42 mouse cellular contexts compared by ENCODE assay signal in genomic region chr11:79329585-79329984, GRCm38 (mm10). TPM values are rescaled to one million over a fixed set of nuclear protein-coding genes. Genes with fewer than 3 reads are reported as not detected.
"Had no signal": no experiment of that assay in that cellular context is flagged by ENCODE, and none has a peak within 500 bp of the region (broad histone marks: within the 10 kb centered on the region; RNA-seq: fewer than 3 reads in every experiment).

No protein-coding gene starts in this region.

- H3K36me3 ChIP-seq: limb, embryonic 10.5 days; limb, embryonic 12.5 days; limb, embryonic 13.5 days; limb, embryonic 15.5 days; liver, embryonic 12.5 days; liver, embryonic 13.5 days; liver, embryonic 15.5 days; lung, embryonic 15.5 days; midbrain, embryonic 10.5 days; midbrain, embryonic 12.5 days; midbrain, embryonic 13.5 days; midbrain, embryonic 15.5 days; neural tube, embryonic 12.5 days had no signal

- H3K9ac ChIP-seq: limb, embryonic 12.5 days; limb, embryonic 13.5 days; limb, embryonic 15.5 days; liver, embryonic 12.5 days; liver, embryonic 13.5 days; liver, embryonic 14.5 days; liver, embryonic 15.5 days; lung, embryonic 14.5 days; lung, embryonic 15.5 days; midbrain, embryonic 12.5 days; midbrain, embryonic 13.5 days; midbrain, embryonic 15.5 days; neural tube, embryonic 12.5 days had no signal

- DNase-seq: left cerebral cortex, postnatal 4 days; liver; liver, embryonic 13.5 days; lung, adult 18-20 months; lung, adult 2 months; lung, embryonic 14.5 days; lung, postnatal 10 days; lung, postnatal 14 days; lung, postnatal 36 days; lung, postnatal 4 days; midbrain, embryonic 14.5 days had no signal

- H3K4me3 ChIP-seq: left cerebral cortex, adult 2 months; limb, embryonic 10.5 days; limb, embryonic 12.5 days; limb, embryonic 13.5 days; limb, embryonic 15.5 days; liver, embryonic 12.5 days; liver, embryonic 13.5 days; liver, embryonic 15.5 days; lung, embryonic 15.5 days; megakaryocyte, embryonic 14.5 days; midbrain, embryonic 10.5 days; midbrain, embryonic 12.5 days; midbrain, embryonic 13.5 days; midbrain, embryonic 15.5 days; myocyte; neural tube, embryonic 12.5 days had no signal

- H3K4me1 ChIP-seq: limb, embryonic 15.5 days; liver, embryonic 12.5 days; liver, embryonic 15.5 days; midbrain, embryonic 13.5 days; midbrain, embryonic 15.5 days; neural tube, embryonic 12.5 days had no signal

- H3K27ac ChIP-seq: left cerebral cortex, adult 2 months; limb, embryonic 10.5 days; limb, embryonic 12.5 days; limb, embryonic 15.5 days; liver, embryonic 12.5 days; liver, embryonic 13.5 days; liver, embryonic 14.5 days; liver, embryonic 15.5 days; lung, embryonic 15.5 days; macrophage; midbrain, embryonic 10.5 days; midbrain, embryonic 12.5 days; midbrain, embryonic 13.5 days; midbrain, embryonic 15.5 days; neural tube, embryonic 12.5 days had no signal

- H3K9me3 ChIP-seq: limb, embryonic 10.5 days; limb, embryonic 12.5 days; limb, embryonic 13.5 days; limb, embryonic 15.5 days; liver, embryonic 12.5 days; liver, embryonic 13.5 days; liver, embryonic 15.5 days; lung, embryonic 15.5 days; megakaryocyte, embryonic 14.5 days; midbrain, embryonic 10.5 days; midbrain, embryonic 12.5 days; midbrain, embryonic 13.5 days; midbrain, embryonic 15.5 days; neural tube, embryonic 12.5 days had no signal

- ATAC-seq: liver, embryonic 12.5 days; lung, postnatal 0 days; midbrain, embryonic 13.5 days; midbrain, embryonic 15.5 days; midbrain, embryonic 16.5 days had no signal

- H3K27me3 ChIP-seq: limb, embryonic 12.5 days; limb, embryonic 13.5 days; limb, embryonic 15.5 days; liver, embryonic 12.5 days; liver, embryonic 15.5 days; lung, embryonic 15.5 days; midbrain, embryonic 12.5 days; midbrain, embryonic 13.5 days; midbrain, embryonic 15.5 days; neural tube, embryonic 12.5 days had no signal

- H3K4me2 ChIP-seq: limb, embryonic 12.5 days; limb, embryonic 13.5 days; limb, embryonic 15.5 days; liver, embryonic 11.5 days; liver, embryonic 12.5 days; liver, embryonic 13.5 days; liver, embryonic 15.5 days; lung, embryonic 14.5 days; lung, embryonic 15.5 days; midbrain, embryonic 11.5 days; midbrain, embryonic 12.5 days; midbrain, embryonic 13.5 days; midbrain, embryonic 15.5 days; neural tube, embryonic 12.5 days had no signal

RNA-seq across cellular contexts. Expression of gene Gm9964, which starts 32.9 kb away (rescaled TPM):
- total RNA-seq: liver, adult 2 months; megakaryocyte progenitor cell, adult 5-6 weeks; megakaryocyte, adult 5-6 weeks; megakaryocyte-erythroid progenitor cell, adult 5-6 weeks; midbrain, postnatal 0 days had no signal
- polyA plus RNA-seq: limb, embryonic 10.5 days; limb, embryonic 11.5 days; limb, embryonic 12.5 days; limb, embryonic 13.5 days; limb, embryonic 14.5 days; limb, embryonic 15.5 days; liver, adult 2 months; liver, embryonic 11.5 days; liver, embryonic 12.5 days; liver, embryonic 13.5 days; liver, embryonic 14.5 days; liver, embryonic 15.5 days; liver, embryonic 16.5 days; lung, adult 2 months; lung, embryonic 14.5 days; lung, embryonic 16.5 days; lung, postnatal 0 days; macrophage; midbrain, embryonic 10.5 days; midbrain, embryonic 11.5 days; midbrain, embryonic 12.5 days; midbrain, embryonic 13.5 days; midbrain, embryonic 14.5 days; midbrain, embryonic 15.5 days; midbrain, embryonic 16.5 days; myocyte; neural tube, embryonic 11.5 days; neural tube, embryonic 12.5 days had no signal
